Mouse (Mus musculus): ENCODE results near the gene LTO1. TPM values are rescaled to one million over a fixed set of nuclear protein-coding genes. Genes with fewer than 3 reads are reported as not detected.

LTO1 gene
- total RNA-seq, 2 experiments from 2014 or later: 24.2 to 27.4 TPM

Other genes starting within 250 kb of the LTO1 start
- 10 to 100 TPM; 21.3 to 30.6 TPM for gene Ano1, start 163.1 kb upstream of the LTO1 start, total RNA-seq (2021)
- under 1 TPM; 0.50 to 0.80 TPM for gene Fgf3, start 77.0 kb upstream of the LTO1 start, total RNA-seq (2021)
- not detected for gene Fgf4, start 67.7 kb upstream of the LTO1 start, total RNA-seq (2021)
- under 1 TPM in 1 of 2 experiments, not detected in 1; 0.36 TPM for gene Fgf15, start 18.6 kb upstream of the LTO1 start, total RNA-seq (2021)
- 100 to 1,000 TPM; 140 to 149 TPM for gene Ccnd1, start 24.8 kb downstream of the LTO1 start, total RNA-seq (2021)

Data from adrenal gland, adult 18-20 months (tissue).